Mouse (Mus musculus) adrenal gland, postnatal 14 days (tissue): ENCODE measurements at regions not wholly inside any gene's neighbourhood (a gene's known extent, or its start where the extent isn't known, plus 50 kb on each side); places are given as distances from the start of the nearest gene placed in this dataset.
A peak's percentile ranks its signal among the peaks of the same experiment; 100 is the strongest.

Experiments
- DNase-seq: peaks from one replicate; pipeline ENCODE4 v3.0.0; 2021; ENCODE audit warnings: mixed read lengths

DNA sequence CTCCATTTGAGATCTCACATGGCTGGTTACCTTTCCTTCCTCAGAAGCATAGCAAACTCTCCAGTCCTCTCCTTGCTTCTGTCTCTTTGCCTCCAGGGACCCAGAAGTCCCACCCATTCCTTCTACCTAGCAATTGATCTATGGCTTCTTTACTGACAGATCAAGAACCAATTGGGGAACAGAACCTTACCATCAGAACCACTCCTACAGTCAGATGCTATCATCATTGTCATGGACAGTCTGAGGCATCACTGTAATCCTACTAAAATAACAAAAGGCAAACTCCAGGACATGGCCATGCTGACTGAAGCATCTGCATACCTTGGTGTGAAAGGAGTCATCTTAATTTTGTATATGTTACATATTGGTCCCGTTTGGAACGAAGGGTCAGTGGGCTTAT is 401.9 kb upstream of the Ubash3b start:
- DNase-seq = no peak

DNA sequence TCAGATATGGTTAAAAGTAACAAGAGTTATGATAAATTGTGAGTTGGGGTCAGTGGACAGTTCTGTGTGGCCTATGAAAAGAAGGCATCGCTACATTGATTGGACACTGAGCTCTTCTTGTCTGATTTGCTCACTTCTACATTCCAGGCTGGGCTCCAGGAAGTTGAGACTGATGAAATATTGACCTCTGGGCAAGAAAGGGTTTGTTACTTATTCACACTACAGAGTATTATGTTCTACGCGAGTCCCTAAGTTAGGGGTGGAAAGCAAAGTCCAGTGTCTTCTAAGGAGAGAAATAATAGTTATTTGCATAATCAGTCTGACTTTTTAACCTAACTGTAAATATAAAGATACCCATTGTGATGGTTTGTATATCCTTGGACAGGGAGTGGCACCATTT is 397.0 kb upstream of the Ubash3b start:
- DNase-seq = no peak

GRCm38 (mm10) chr9:41556888-41557287 is 395.4 kb upstream of the Ubash3b start:
- DNase-seq = no peak

DNA sequence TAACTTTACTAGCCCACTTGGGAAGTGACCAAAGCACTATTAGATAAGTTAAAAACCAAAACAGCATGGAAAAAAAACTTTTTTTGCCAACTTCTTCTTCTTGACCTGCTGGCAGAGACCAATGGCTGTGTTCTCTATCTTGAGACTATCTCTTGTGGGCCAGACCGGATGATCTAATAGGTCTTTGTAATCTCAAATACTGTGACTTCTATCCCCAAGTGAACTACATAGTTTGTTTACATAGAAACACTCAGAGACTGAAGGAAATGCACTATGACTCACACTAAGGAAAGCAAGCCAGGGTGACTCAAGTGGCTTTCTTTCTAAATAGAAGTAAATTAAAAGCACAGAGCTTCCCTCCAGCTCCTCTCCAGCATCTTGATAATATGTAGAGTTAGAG is 384.3 kb upstream of the Ubash3b start:
- DNase-seq = no peak

- no peak for DNase-seq
Measured at GRCm38 (mm10) chr9:41542511-41542910, 381.0 kb upstream of the Ubash3b start.

DNA sequence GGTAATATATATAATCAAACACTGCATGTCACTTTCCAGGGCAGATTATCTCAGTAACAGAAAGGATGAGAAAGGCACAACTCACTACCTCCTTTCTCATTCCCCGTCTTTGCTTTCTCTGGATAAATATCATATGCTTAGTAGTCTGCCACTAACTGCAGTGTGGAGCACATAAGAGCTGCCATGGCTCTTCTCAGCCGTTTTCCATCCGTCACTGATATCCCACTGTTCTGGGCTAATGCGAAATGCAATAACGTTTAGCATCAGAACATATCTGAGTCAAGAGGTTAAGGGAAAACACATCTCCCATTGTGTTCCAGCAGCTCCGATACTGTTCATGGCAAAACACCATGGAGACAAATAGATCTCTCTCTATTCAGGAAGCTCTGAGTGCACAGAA is 379.8 kb upstream of the Ubash3b start:
- DNase-seq = no peak

DNA sequence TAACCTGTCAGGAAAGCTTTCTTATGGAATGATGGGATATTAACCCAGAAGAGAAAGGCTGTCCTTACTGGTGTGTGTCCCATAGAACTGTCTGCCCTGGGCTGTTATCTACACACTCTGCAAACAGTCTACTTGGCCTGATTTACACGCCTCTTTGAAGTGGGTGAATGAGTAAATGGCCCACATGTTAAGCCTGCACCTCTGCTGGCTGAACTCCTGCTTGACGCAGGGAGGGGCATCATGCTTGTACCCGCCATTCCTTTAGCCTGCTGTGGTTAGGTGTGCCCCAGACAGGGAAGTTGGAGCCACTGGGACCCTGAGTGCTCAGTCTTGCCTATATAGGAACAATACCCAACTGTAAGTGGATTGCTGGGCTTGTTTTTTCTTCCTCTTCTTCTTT is 371.3 kb upstream of the Ubash3b start:
- no peak for DNase-seq

- DNase-seq = no peak
Measured at GRCm38 (mm10) chr9:41532290-41532689, 370.8 kb upstream of the Ubash3b start.

DNA sequence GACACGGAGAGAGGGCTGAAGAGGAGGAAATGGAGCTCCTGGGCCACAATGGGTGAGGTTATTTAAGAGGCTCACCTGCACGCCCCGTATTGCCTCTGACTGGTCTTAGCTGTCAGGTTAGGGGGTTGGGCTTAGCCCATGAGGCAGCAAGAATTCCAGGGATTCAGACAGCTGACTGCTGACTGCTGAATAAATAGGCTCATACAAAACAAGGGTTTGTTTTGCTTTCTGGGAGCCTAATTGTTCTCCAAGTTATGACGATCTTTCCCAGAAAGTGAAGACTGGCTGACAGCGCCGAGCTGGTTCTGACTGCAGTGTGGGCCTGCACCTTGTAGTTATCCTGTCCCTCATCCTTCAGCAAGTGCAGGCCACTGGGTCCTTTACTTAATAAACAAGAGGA is 370.1 kb upstream of the Ubash3b start:
- no peak for DNase-seq

GRCm38 (mm10) chr9:41526126-41526525 is 364.6 kb upstream of the Ubash3b start:
- peak; percentile 43 for DNase-seq

DNA sequence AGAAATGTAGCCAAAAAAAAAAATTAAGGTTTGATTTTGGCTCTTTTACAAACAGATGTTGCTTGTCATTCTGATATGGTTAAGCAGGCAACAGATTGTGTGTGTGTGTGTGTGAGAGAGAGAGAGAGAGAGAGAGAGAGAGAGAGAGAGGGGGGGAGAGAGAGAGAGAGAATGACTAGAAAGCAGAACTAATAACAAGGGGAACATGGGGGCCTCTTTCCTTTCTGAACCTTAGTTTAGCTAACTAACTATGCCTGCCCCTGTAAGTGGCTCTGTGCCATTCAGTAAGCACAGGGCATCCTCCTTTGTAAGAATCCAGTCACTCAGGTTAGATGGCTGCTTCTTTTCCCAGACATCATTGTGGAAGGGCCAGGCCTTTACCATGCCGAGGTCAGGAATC is 364.0 kb upstream of the Ubash3b start:
- DNase-seq = no peak

- no peak for DNase-seq
Measured at GRCm38 (mm10) chr9:41524591-41524990, 363.1 kb upstream of the Ubash3b start.

- no peak for DNase-seq
Measured at GRCm38 (mm10) chr9:41523969-41524368, 362.5 kb upstream of the Ubash3b start.

- DNase-seq = no peak
Measured at GRCm38 (mm10) chr9:41522302-41522701, 360.8 kb upstream of the Ubash3b start.

GRCm38 (mm10) chr9:41517787-41518186 is 356.3 kb upstream of the Ubash3b start:
- DNase-seq = no peak

DNA sequence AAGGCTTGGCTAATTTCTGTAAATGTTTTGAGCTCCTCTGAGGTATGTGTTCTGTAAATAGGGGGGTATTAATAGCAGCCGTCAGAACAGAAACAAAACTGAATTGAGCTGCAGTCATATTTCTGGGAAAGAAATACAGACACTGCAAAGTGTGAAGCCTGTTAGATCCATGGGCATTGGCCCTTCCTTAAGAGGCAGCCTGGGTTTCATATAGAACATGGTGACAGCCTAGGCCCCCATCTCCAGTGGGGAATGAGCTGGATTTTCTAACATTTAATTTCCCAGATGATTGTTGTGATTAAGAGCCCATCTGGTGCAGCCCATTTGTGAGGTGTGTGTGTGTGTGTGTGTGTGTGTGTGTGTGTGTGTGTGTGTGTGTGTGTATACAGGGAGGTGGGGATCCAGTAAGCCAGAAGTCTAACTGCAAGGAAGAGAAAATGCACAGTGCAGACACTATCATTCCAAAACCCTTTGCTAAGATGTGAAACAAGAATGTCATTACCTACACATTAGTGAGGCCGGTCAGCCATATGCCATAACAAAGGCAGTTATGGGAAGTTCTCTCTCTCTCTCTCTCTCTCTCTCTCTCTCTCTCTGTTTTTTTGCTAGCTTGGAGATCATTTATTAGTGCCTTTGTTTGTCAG is 355.7 kb upstream of the Ubash3b start:
- no peak for DNase-seq

DNA sequence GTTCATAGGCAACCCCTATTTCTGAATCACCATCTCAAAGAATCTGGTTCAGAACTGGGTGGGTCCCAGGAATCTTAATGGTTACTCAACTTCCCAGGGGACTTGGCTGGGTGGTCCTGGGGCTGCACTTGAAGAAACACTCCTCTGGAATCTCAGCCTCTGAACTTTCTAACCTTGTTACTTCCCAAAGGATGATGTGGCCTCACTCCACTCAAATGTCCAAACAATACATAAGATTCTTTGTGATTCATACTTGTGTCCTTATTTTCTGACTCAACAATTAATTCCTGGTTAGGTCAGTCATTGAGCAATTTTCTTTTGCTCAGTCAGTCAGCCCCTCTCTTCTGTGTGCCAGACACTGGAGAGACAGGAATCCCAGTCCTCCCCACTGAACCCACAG is 353.7 kb upstream of the Ubash3b start:
- DNase-seq = peak; percentile 20

- DNase-seq = no peak
Measured at GRCm38 (mm10) chr9:41513701-41514100, 352.2 kb upstream of the Ubash3b start.

DNA sequence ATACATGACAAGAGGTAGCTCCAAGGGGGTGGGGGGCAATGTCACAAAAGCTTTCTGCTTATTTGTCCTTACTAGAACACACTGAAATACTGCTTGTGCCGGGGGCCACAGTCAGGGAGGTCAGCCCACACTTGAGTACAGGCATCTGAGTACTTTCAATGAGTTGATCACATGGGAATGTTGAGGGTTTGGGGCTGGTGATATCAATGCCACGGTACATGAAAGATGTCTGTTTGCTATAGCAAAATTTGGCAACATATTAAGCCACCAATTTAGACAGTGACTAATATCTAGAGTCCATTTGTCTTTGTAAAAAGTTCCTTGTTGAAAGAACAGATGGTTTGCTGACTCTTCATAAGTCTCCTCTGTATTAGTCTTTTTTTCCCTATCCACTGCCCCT is 348.1 kb upstream of the Ubash3b start:
- DNase-seq = no peak

- no peak for DNase-seq
Measured at GRCm38 (mm10) chr9:41508746-41509145, 347.2 kb upstream of the Ubash3b start.

- DNase-seq = no peak
Measured at GRCm38 (mm10) chr9:41498326-41498725, 336.8 kb upstream of the Ubash3b start.

DNA sequence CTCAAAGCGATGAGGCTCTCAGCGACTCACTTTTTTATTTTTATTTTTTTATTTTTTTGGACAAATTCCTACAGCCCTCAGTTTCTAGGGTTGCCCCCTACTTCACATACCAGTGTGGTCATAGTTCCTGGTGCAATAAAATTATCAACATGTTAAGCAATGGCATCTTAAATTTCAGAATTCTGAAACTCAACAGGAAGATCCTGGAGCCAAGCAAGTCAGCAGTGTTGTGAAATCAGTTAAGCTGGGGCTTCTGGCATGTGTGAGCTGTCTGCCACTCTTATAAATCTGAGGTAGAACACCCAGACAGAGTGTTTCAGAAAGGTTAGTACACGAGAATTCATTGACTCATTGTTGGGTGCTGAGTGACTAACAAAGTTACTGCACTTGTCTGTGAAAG is 328.6 kb upstream of the Ubash3b start:
- no peak for DNase-seq

DNA sequence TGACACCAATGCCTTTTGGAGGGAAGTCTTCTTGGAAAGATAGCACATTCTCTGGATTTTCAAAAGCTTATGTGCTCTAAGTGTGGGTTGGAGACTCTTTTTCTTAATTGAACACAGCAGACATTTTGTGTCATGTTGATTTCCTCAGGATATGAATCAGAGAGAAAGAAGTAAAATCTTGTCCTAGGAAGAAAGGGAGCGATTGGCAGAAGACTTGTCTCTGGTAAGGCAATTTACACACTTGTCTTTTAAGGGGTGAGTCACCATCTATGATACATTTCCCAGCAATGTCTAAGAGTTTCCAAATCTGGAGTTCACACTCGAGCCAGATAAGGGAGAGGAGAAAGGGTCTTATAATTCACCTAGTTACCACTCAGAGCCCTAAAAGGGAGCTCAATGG is 326.5 kb upstream of the Ubash3b start:
- DNase-seq = no peak

GRCm38 (mm10) chr9:41483218-41483617 is 321.7 kb upstream of the Ubash3b start:
- DNase-seq = no peak
